Mouse (Mus musculus) limb, embryonic 14.5 days (tissue): ENCODE measurements around the gene Mkrn2os. TPM values are rescaled to one million over a fixed set of nuclear protein-coding genes. Genes with fewer than 3 reads are reported as not detected.

Experiments used
- ATAC-seq: fragments of 200-750 bp; cut with Nextera tagmentation; 2 replicates; pipeline ENCODE4 v1.8.0; 2017; ENCODE audit warnings: low read depth, moderate number of reproducible peaks, moderate TSS enrichment; ENCODE audit not compliant: low FRiP score
- DNase-seq: peaks from one replicate; pipeline ENCODE4 v3.0.0-alpha.2; 2015; ENCODE audit warnings: low spot score
- H3K27ac ChIP-seq: fragments of 300-500 bp; sonication (generic); replicated peaks from 2 replicates; pipeline ENCODE4 v1.5.1; 2014; ENCODE audit warnings: low read depth, mild to moderate bottlenecking, low read length, moderate library complexity, mixed read lengths
- H3K27me3 ChIP-seq: fragments of 300-500 bp; sonication (generic); 2 replicates; pipeline ENCODE4 v1.6.1; 2014; ENCODE audit warnings: low read length, mixed read lengths; ENCODE audit not compliant: control insufficient read depth, insufficient read depth
- H3K36me3 ChIP-seq: fragments of 300-500 bp; sonication (generic); 2 replicates; pipeline ENCODE4 v1.6.1; 2014; ENCODE audit warnings: mild to moderate bottlenecking, low read length, moderate library complexity, mixed read lengths; ENCODE audit not compliant: control insufficient read depth, insufficient read depth
- H3K4me1 ChIP-seq: fragments of 300-500 bp; sonication (generic); 2 replicates; pipeline ENCODE4 v1.6.1; 2014; ENCODE audit warnings: antibody characterized with exemption, low read length, mixed read lengths; ENCODE audit not compliant: control insufficient read depth, insufficient read depth
- H3K4me2 ChIP-seq: fragments of 300-500 bp; sonication (generic); replicated peaks from 2 replicates; pipeline ENCODE4 v1.6.1; 2014; ENCODE audit warnings: low read depth, mild to moderate bottlenecking, low read length, moderate library complexity; ENCODE audit not compliant: severe bottlenecking
- H3K4me3 ChIP-seq: fragments of 300-500 bp; sonication (generic); replicated peaks from 2 replicates; pipeline ENCODE4 v1.5.1; 2014; ENCODE audit warnings: low read length
- H3K9ac ChIP-seq: fragments of 300-500 bp; sonication (generic); 2 replicates; pipeline ENCODE4 v1.6.1; 2014; ENCODE audit warnings: mild to moderate bottlenecking, low read depth, low read length, moderate library complexity; ENCODE audit not compliant: severe bottlenecking
- H3K9me3 ChIP-seq: fragments of 300-500 bp; sonication (generic); 2 replicates; pipeline ENCODE4 v1.6.1; 2016; ENCODE audit warnings: low read length; ENCODE audit not compliant: control insufficient read depth
- POLR2A ChIP-seq: fragments of 200-500 bp; IDR thresholded peaks from 2 replicates; pipeline ENCODE4 v1.8.0; 2012; ENCODE audit warnings: inconsistent platforms, mild to moderate bottlenecking, moderate library complexity, borderline replicate concordance; ENCODE audit not compliant: insufficient read depth, insufficient read length; ENCODE audit errors: extremely low read depth
- WGBS: fragments of 180-500 bp; shearing (Covaris S2); extraction: QIAGEN DNeasy Blood & Tissue Kit; methylation state at CpG from one replicate; pipeline ENCODE4 v1.1.7; 2014; 5-methylcytosine and 5-hydroxymethylcytosine counted together
- polyA plus RNA-seq, 2 experiments: library from polyadenylated mRNA; depleted of rRNA in 1 of 2; stranded (reverse) in 1 of 2; unstranded in 1 of 2; fragments of >200 nt; fragmentation: Nextera tagmentation in 1 of 2; extraction: Ambion mirVana in 1 of 2; gene quantifications; 2 replicates each; pipeline versions ENCODE4 v1.2.1 to v1.2.3; 2012 to 2014

The Mkrn2os gene
- polyA plus RNA-seq, 2 experiments = 0.05 TPM; not detected in 1

DNA sequence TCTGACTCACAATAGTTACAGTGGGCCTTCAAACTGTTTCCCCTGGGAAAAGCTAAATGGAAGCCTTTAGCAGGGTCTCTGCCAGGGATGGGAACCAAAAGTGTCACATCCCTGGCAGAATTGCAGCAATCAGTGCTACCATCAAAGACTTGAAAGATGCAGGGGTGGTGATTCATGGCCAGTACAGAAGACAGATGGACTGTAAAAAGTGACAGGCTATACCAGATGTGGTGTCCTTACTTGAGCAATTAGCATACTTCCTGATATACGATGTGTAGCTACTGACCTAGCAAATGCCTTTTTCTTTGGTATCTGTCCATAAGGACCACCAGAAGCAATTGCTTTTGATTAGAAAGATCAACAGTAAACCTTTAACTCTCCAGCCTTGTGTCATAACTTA, 28.6 kb upstream of the Mkrn2os start:
- H3K4me2 ChIP-seq = no peak overlapping the region
- H3K9me3 ChIP-seq = no peaks in the 10 kb centered on the region
- ATAC-seq = no peak
- H3K36me3 ChIP-seq = peaks cover 98% of the 10 kb centered on the region
- DNase-seq = no peak
- H3K4me3 ChIP-seq = no peak overlapping the region
- H3K4me1 ChIP-seq = no peaks in the 10 kb centered on the region
- H3K9ac ChIP-seq = no peak overlapping the region
- H3K27ac ChIP-seq = no peak overlapping the region
- no peak for TF ChIP-seq POLR2A
- no peaks in the 10 kb centered on the region for H3K27me3 ChIP-seq
- 43% methylated on average over 1 of the region's 1 CpGs for WGBS

- H3K27me3 ChIP-seq = no peaks in the 10 kb centered on the region
- ATAC-seq (no peak), DNase-seq (no peak)
- peaks cover 99% of the 10 kb centered on the region for H3K36me3 ChIP-seq
- H3K4me2 ChIP-seq = no peak overlapping the region
- no peak overlapping the region for H3K9ac ChIP-seq
- no peak overlapping the region for H3K27ac ChIP-seq
- no peaks in the 10 kb centered on the region for H3K9me3 ChIP-seq
- TF ChIP-seq POLR2A = no peak
- no peak overlapping the region for H3K4me3 ChIP-seq
- 89% methylated on average over 10 of the region's 10 CpGs for WGBS
- no peaks in the 10 kb centered on the region for H3K4me1 ChIP-seq
Observed at GRCm38 (mm10) chr6:115619818-115620217, 27.4 kb upstream of the Mkrn2os start.

DNA sequence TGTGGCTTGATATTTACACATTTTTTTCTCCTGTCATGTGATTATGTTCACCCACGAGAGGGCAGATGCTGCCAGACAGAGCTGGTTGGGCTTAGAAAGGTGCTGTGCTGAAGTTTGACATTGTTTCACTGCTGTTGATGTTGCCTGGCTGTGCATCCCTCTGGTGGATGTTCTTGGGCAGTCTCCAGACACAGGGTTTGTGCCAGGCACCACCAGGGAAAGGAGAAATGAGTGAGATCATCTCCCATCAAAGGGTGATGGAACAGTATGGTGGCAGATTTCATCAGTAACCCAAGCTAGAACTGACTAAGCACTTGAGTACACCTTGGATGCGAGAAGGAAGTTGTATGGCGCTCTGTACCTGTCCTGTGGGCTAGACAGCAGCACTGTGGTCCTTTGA, 23.6 kb upstream of the Mkrn2os start:
- H3K9me3 ChIP-seq = no peaks in the 10 kb centered on the region
- TF ChIP-seq POLR2A = no peak
- ATAC-seq (no peak), DNase-seq (no peak)
- WGBS = 85% methylated on average over 3 of the region's 3 CpGs
- H3K27ac ChIP-seq = no peak overlapping the region
- no peak overlapping the region for H3K9ac ChIP-seq
- H3K4me3 ChIP-seq = no peak overlapping the region
- peaks cover 98% of the 10 kb centered on the region for H3K36me3 ChIP-seq
- no peaks in the 10 kb centered on the region for H3K27me3 ChIP-seq
- no peak overlapping the region for H3K4me2 ChIP-seq
- H3K4me1 ChIP-seq = no peaks in the 10 kb centered on the region

DNA sequence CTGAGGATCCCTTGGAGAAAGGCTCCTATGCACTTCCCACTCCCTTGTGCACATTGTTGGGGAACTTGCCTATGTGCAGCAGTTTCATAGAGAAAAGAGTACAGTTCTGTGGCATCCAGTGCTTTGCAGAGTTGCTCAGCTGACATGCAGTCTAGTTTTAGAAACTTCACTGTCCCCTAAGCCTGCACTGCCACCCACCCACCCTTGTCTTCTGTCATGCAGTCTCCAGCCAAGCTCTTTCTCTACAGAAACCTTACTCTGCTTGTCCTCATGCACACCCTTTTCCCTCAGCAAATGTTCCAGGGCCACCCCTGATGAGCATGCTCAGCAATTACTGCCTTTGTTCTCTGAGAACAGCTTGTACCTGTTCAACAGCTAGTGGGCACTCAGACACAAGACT, 21.4 kb upstream of the Mkrn2os start:
- no peak for DNase-seq
- no peaks in the 10 kb centered on the region for H3K27me3 ChIP-seq
- no peak overlapping the region for H3K27ac ChIP-seq
- H3K9ac ChIP-seq = no peak overlapping the region
- ATAC-seq = no peak
- H3K4me1 ChIP-seq = no peaks in the 10 kb centered on the region
- no peaks in the 10 kb centered on the region for H3K9me3 ChIP-seq
- peaks cover 93% of the 10 kb centered on the region for H3K36me3 ChIP-seq
- H3K4me3 ChIP-seq = no peak overlapping the region
- TF ChIP-seq POLR2A = no peak
- H3K4me2 ChIP-seq = no peak overlapping the region

DNA sequence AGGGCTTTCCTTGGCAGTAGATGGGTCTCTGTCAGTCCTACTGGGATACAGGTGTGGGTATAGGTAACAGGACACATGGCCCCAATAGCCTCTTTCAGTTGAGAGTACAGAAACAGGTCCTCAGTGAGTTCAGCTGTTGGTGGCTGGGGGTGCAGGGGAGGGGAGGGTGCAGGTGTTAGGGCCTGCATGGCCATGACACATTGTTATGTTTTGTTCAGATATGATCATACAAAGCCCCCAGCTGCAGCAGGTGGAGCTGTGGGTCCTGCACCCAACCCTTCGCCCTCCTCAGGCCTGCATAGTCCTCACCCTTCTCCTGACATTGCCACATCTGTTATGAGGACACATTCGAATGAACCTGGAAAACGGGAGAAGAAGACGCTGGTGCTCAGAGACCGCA, 17.9 kb upstream of the Mkrn2os start:
- Histone ChIP-seq H3K4me1 (no peaks in the 10 kb centered on the region), H3K4me3 (no peak overlapping the region), H3K27ac (no peak overlapping the region), H3K27me3 (no peaks in the 10 kb centered on the region), H3K36me3 (peaks cover 67% of the 10 kb centered on the region), H3K9ac (no peak overlapping the region), H3K9me3 (no peaks in the 10 kb centered on the region), H3K4me2 (no peak overlapping the region)
- WGBS = 90% methylated on average over 5 of the region's 5 CpGs
- no peak for ATAC-seq
- no peak for TF ChIP-seq POLR2A
- DNase-seq = no peak

DNA sequence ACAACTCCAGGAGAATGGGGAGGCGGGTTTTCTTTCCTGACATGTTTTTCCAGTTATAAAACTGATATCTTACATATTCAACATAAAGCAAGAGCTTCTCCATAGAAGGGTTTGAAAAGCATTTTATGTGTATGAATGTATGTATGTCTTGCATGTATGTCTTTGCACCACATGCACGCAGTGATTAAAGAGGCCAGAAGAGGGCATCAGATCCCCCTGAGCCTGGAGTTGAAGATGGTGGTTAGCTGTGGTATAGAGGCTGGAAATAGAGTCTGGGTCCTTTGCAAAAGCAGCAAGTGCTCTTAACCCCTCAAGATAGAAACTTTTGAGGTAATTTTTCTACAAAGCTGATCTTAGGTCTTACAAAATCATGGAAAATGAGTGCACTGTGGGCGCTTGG, 16.7 kb upstream of the Mkrn2os start:
- Histone ChIP-seq H3K27me3 (no peaks in the 10 kb centered on the region), H3K9me3 (no peaks in the 10 kb centered on the region), H3K4me3 (no peak overlapping the region), H3K27ac (no peak overlapping the region), H3K4me2 (no peak overlapping the region), H3K4me1 (no peaks in the 10 kb centered on the region), H3K9ac (no peak overlapping the region), H3K36me3 (peaks cover 56% of the 10 kb centered on the region)
- 68% methylated on average over 3 of the region's 3 CpGs for WGBS
- DNase-seq (no peak), ATAC-seq (no peak)
- TF ChIP-seq POLR2A = no peak
